Mouse (Mus musculus) T-helper 2 cell (primary cell): Measurements from ENCODE around the gene Mansc1.

ENCODE experiments used
- in situ Hi-C: fragments of 300-600 bp; cut with MboI, MseI; formaldehyde crosslinking; loops from one replicate; pipeline ENCODE4 v1.15.1; 2025; ENCODE audit warnings: high pct_unique_total_duplicates

Gene Mansc1

DNA sequence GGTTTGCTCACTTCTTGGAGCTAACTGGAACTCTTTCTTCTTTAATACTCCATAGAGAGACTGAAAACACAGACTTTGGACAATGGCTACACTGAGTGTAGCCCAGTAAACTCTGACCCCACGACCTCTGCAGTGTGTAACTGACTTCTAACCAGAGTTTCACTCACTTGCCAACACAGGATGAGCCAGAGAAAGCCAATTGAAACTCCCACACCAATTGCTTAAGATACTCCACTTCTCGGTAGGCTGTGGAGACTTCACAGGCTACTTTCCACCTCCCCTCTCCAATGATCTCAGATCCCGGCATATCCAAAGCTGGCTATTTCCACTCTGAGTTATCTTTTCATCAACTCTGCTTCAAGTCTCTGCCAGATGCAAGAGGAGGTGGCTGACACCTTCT is 30.5 kb downstream of the Mansc1 start:
- in situ Hi-C loops, result loop anchor here (25.0 kb wide), 1 partner anchor 889 kb away; no protein-coding TSS in a partner anchor

DNA sequence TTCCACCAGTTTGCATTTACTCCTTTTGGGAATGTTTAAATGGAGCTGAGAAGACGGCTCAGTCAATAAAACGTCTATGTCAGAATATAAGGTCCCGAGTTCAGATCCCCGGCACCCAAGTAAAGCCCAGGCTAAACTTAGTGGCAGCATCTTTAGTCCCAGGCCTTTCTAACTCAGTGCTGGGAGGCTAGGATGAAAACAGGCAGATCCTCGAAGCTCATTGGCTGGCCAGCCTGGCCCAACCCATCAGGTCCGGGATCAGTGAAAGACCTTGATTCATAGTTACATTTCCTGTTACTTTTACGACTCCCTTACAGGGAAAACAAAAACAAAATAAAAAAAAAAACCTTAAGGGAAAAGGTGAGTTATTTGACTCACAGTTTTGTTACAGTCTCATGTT is 31.2 kb downstream of the Mansc1 start:
- in situ Hi-C loops, result loop anchor here (25.0 kb wide), 1 partner anchor 889 kb away; no protein-coding TSS in a partner anchor

DNA sequence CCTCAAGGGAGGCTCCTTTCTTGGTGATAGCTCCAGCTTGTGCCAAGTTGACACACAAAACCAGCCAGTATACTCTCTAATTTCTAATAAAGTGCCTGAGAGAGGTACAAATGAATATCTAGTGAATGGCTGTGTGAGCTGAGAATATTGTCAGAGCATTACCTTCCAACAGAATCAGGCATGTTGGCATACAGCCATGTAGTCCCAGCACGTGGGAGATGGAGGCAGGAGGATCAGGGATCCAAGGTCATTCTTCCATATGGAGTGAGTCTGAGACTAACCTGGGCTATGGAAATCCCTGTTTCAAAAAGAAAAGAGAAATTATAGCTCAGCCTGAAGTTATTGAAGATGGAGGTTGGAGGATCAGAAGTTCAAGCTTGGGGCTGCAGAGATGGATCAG is 33.0 kb downstream of the Mansc1 start:
- in situ Hi-C loops, result no loop called here

- in situ Hi-C loops, result no loop called here
These were observed 34.5 kb downstream of the Mansc1 start for GRCm38 (mm10) chr6:134597651-134598229.

DNA sequence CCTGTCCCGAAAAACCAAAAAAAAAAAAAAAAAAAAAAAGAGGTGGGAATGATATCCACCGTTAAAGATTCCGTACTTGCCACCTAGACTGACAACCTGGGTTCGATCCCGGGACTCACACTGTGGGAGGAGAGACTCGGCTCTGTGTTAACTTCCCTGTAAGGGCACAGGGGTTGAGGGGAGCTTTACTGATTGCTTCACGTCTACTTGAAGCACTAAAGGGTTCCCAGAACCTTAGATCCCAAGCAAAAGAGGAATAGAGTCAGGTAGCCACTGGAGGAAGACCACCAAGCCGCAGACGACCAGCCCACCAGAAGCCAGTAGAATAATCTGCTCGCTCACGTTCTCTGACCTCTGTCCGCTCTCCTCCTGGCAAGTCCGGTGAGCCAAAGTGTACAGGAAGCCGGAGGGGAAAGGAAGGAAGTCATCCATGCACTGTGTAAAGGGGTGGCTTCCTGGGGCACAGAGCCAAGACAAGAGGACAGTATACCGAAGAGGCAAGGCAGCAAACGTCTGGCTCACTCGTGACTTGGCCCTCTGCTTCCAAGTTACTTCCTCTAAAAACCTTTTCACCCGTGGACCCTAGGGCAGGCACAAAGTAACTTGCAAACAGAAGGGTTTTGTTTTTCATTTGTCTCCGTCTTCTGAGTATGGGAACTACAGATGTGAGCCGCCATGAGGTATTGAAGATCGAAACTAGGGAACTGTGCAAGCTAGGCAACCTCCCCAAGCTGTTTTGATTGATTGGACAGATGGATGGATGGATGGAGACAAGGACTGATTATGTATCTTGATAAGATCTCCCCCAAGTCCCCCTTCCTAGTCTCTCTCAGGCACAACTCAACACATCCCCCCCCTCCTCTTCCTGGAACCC is 37.5 kb downstream of the Mansc1 start:
- in situ Hi-C loops, result no loop called here

DNA sequence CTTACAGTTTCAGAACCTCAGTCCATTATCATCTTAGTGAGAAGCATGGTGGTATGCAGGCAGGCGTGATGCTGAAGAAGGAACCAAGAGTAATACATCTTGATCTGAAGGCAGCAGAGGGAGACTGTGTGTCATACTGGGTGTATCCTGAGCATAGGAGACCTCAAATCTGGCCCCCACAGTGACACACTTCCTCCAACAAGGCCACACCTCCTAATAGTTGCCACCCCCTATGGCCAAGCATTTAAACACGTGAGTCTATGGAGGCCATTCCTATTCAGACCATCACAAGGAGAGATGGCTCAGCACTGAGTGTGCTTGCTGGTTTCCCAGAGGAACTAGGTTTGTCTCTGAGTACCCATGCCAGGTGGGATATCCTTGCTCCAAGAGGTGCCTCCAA is 40.7 kb downstream of the Mansc1 start:
- in situ Hi-C loops, result no loop called here

- in situ Hi-C loops, result no loop called here
These were observed 46.0 kb downstream of the Mansc1 start for GRCm38 (mm10) chr6:134586241-134586640.

DNA sequence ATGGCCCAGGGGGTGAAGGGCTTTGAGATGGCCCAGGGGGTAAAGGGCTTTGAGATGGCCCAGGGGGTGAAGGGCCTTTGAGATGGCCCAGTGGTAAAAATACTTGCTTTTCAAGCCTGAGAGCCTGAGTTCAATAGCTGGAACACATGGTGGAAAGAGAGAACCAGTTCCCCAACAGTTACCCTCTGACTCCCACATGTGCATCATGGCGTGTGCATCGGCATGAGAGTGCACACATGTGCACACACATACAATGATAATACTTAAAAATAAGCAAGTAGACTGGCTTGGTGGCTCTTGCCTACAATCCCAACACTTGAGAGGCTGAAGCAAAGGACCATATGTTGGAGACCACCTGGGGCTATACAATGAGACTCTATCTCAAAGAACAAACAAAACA is 47.7 kb downstream of the Mansc1 start:
- in situ Hi-C loops, result no loop called here

- in situ Hi-C loops, result no loop called here
These were observed 50.2 kb downstream of the Mansc1 start for GRCm38 (mm10) chr6:134582110-134582509.

DNA sequence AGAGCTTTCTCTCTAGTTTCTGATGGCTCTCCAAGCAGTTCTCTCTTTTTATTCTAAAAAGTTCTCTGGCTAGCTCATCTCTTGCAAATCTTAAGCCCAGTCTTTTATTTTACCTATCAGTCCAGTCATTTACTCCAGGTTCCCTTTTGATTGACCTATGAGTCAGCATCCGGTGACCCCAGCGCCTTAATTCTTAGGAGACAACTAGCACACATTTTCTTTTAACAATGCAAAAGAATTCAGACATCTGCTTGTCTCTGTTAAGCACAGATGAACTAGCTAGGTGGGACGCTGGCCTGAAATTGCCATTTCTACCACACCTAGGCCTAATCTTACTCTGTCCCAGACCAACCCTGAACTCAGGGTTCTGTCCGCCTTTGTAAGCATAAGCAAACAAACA is 52.8 kb downstream of the Mansc1 start:
- in situ Hi-C loops, result no loop called here

DNA sequence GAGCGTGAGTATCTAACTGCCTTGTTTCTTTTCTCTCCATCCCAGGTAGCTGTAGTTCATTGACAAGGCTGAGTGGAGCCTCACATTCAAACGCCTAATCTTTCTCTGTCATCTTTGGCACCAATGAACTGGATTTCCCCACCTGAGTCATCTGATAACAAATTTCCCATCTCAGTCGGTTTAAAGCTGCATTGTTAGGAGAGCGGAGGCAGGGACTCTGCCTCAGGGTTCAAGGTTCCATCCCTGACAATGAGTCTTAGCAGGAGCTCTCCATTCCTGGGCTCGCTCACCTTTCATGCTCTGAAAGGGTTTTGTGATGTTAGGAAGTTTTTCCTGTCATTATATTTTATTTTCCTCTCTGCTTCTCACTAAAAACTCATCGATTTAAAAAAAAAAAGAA is 54.2 kb downstream of the Mansc1 start:
- in situ Hi-C loops, result no loop called here

DNA sequence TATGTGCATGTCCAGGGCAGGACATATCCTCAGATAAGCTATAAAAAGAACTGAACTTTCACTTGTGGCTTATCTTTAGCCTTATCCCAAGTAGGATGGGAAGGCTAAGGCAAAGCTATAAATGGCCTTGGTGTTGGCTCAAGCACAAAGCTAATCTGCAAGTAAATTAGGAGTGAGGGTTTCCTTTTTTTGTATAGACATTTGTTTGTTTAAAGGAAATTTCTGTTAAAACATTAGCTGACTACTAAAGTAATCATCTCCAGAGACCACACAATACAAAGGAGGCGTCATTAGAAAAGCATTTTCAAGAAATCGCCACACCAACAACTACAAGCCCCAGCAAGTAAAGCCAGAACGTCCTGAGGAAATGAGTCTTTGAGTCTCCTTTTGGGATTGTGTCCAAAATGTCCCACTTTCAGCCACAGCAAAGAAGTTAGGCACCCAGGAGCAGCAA is 57.0 kb downstream of the Mansc1 start:
- in situ Hi-C loops, result no loop called here

- in situ Hi-C loops, result no loop called here
These were observed 64.2 kb downstream of the Mansc1 start for GRCm38 (mm10) chr6:134567986-134568556.

DNA sequence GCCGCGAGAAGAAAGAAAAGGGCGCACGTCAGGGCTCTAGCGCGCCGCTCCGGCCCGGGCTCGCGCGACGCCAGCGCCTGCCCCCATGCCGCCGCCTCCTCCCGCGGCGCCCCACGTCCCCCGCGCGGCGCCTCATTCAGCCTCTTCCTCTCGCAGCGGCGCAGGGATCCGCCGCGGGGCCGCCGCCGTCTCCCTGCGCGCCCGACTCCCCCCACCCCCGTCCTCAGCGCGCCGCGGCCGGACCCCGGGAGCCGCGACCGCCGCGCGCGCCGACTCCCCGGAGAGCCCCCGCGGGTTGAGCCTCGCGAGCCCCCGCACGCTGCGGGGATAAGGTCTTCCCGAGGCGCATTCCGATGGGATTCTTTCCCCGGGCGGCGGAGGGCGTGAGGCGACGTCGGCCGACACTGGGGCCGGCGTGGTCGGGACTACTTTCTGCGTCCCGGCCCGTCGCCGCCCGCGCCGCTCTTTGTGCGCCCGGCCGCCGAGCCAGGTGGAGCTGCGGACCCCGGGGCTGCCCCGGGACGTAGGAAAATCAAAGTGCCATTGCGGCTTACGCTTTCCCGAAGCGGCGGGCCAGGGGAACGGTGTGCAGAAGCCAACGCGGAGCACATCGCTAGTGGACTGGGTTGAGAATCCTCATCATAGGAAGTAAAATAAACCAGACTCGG is 65.3 kb downstream of the Mansc1 start, which contains the start of gene Lrp6:
Lrp6 (minus strand) TSS at position 148 of the 668 bp plus-strand sequence.
- in situ Hi-C loops, result no loop called here

DNA sequence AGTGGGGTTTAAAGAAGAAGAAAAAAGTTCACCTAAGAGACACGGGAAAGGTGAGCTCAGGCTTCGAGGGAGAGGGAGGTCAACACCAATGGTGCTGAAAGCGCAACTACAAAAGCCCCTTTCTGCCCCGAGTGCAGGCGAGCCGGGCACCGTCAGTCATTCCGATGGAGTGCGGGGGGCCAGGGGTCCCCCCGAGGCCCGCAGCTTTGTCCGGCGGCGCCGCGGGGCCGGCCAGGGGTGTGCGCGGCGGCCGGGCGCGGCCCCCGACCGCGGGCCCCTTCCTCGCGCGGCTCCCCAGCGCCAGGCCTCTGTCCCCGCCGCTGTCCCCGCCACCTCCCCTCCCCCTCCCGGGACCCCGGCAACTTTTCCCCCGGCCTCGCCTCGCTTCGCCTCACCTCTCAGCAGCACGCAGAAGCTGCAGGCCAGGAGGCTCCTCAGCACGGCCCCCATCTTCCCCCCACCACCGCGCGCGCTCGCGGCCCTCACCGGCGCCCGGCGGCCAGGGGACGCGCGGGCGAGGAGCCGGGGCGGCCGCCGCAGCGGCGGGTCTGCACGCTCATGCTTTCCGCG is 66.0 kb downstream of the Mansc1 start:
- in situ Hi-C loops, result no loop called here

GRCm38 (mm10) chr6:134565606-134566247 is 66.6 kb downstream of the Mansc1 start:
- in situ Hi-C loops, result no loop called here

DNA sequence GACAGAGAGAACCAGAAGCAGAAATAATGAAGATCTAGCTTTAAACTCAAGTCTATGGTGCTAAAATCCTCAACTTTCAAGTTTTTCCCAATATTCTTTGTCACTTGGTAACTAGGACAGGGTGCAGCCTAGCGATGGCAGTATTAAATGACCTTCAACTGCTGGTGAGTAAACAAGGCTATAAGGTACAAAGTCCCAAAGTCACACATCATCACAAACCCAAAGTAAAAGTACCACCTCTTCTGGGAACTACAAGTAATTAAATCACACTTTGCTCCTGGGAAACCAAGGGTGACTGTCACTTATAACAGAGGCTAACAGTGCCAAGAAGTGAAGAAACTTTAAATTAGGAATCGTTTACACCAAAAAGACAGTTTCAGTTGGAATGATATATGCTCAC is 67.7 kb downstream of the Mansc1 start:
- in situ Hi-C loops, result no loop called here

DNA sequence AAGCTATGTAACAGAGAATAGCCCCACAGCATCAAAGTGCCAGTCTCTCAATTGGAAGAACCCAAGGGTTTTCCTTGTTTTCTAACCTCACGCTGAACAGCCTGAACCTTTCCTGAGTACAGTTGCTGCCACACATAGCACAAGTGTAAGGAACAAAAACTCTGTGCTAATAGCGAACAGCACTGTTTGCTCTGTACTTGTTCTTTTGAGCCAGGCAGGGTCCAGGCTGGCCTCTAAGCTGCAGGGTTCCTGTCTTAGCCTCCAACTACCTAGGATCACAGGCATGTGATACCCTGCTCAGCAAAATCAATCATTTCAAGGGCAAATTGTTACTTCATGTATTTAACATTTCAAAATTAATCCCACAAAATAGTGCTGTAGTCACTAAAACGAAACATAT is 72.7 kb downstream of the Mansc1 start:
- in situ Hi-C loops, result no loop called here
